Mouse (Mus musculus) right cerebral cortex, postnatal 10 days (tissue): ENCODE data around the gene Rora.

Experiments
- DNase-seq, 2 experiments: peaks; one replicate each; pipeline ENCODE4 v3.0.0; 2021; ENCODE audit warnings: low spot score in 2 of 2

Rora gene

GRCm38 (mm10) chr9:68759324-68759723, 105.7 kb downstream of the Rora start:
- no peak for DNase-seq

DNA sequence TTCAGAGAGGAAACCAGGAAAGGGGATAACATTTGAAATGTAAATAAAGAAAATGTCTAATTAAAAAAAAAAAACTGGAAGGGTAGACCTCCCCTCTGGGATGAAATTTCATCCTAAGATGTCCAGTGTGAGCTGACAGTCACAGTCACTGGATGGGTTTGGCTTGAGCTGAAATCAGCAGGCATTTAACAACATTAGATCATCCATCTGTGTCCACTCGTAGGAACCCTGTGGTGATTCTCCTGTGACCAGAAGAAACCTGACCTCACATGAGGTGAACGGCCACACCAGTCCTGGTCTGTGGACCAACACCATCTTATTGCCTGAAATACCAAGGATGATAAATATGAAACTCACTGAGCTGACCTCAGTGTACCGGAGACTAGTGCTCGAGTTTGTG, 106.7 kb downstream of the Rora start:
- no peak for DNase-seq

DNA sequence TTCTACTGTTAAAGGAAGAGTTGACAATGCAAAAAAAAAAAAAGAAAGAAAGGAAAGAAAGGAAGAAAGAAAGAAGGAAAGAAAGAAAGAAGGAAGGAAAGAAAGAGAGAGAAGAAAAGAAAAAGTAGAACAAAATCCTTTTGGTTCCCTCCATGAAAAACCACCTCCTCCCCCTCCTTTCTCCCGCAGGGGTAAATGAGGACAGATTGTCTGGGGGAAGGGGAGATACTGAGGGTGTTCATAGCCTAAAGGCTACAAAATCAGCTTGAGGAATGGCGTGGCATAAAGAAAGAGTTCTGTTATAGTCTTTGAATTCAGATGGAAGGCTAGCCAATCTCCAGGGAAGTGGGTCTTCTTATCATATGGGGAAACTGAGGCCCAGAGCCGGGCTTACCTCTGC, 107.3 kb downstream of the Rora start:
- no peak for DNase-seq

- DNase-seq: no peak
Observed at GRCm38 (mm10) chr9:68761672-68762071, 108.1 kb downstream of the Rora start.

DNA sequence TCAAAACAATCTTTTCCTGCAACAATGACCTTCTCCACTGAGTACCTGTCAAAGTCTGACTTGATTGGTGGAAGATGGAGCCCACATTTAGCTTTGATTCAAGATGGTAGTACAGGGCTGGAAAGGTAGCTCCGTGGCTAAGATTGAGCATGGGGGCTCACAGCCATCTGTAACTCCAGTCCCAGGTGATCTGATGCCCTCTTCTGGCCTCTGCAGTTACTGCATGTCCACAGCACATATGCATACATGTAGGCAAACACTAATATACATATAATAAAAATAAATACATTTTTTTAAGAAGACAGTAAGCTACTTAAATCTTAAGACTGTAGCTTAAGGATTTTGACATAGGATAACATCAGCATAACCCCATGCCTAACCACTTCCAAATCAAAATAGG, 112.0 kb downstream of the Rora start:
- peak in 1 of 2 experiments; percentile 52 for DNase-seq

DNA sequence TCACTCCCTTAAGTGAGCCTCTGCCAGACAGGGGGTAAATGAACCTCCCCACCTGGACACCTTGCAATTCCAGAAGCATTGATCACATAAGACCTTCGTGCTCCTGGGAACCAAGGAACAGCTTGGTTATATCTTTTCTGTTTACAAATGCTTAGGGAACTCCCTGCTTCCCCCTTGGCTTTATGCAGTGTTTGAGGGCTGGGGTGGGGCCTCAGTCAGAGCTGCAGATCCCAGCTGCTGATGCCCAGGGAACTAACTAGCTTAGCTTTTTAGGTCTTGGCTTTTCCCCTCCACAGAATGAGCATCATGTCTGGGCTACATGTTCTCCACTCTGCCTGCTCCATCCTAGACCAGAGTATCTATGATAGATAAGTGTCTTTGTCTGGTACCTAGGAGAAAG, 116.1 kb downstream of the Rora start:
- DNase-seq: no peak

DNA sequence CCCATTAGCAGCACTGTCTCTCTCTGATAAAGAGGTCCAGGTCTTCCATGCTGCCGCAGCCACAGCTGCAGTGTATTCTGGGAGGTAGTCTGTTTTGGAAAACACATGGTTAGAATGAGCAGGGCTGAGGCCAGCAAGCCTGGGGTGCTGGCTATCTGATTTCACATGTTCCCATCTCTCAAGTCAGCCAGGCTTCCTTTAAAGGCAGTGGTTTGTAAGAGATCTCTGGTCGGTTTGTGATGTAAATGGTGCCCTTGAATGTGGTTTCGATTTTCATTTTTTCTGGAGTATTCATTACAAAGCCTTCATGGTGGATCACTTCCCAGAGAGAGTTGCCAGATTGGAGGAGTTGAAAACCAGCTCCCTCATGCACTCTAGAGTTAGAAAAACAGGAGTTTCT, 117.8 kb downstream of the Rora start:
- DNase-seq: no peak

DNA sequence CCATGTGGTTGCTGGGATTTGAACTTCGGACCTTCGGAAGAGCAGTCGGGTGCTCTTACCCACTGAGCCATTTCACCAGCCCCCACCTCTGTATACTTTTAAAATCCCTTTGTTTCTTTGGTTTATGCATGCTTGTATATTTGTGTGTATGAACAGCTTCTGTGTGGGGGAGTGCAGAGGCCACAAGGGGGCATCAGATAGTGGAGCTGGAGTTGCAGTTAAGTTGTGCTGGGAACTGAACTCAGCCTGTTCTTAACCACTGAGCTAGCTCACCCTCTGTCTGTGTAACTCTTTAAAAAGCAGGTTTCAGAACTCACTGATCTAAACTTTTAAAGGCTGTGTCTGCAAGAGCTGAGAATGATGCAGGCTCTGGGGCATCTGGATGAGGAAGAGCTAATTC, 120.2 kb downstream of the Rora start:
- no peak for DNase-seq

DNA sequence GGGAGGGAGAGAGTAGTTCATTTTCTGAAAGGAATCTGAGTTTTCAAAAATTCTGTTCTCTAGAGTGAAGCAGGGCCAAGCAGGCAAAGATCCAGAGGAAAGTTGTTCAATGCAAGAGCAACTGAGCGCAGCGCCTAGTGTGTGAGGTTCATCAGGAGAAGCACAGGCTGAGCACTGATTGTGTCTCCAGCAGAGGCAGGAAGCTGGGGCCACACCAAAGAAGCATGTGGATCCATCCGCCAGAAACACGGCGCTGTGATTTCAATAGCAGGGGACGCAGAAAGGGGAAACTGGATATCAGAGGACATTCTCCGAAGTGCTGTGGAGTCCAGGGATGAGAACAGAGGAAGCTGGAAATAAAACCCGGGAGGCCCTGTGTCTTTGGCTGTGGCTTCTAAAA, 128.4 kb downstream of the Rora start:
- DNase-seq: peak in 1 of 2 experiments; percentile 35

- DNase-seq: no peak
Observed at GRCm38 (mm10) chr9:68782604-68783003, 129.0 kb downstream of the Rora start.

GRCm38 (mm10) chr9:68783246-68783645, 129.7 kb downstream of the Rora start:
- DNase-seq: no peak

- DNase-seq: no peak
Observed at GRCm38 (mm10) chr9:68786614-68787293, 133.2 kb downstream of the Rora start.

DNA sequence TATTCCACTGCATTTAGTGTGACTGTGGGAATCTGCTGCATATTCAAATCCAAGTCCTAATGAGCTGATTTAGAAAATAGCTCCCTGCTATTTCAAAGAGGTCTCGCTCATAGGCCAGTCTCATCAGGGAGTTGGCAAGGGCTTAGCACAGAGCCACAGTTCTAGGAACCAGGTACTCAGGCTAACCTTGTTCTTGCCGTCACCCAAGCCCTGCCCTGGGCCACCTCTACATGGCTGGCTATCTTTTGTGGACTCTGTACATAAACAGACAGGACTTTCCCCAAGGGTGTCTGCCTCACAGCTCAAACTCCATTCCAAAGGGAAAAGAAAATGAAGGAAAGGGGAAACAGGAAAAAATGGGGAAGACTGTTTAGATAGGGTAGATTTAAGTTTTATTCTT, 134.1 kb downstream of the Rora start:
- no peak for DNase-seq

- no peak for DNase-seq
Observed at GRCm38 (mm10) chr9:68790922-68791321, 137.3 kb downstream of the Rora start.

DNA sequence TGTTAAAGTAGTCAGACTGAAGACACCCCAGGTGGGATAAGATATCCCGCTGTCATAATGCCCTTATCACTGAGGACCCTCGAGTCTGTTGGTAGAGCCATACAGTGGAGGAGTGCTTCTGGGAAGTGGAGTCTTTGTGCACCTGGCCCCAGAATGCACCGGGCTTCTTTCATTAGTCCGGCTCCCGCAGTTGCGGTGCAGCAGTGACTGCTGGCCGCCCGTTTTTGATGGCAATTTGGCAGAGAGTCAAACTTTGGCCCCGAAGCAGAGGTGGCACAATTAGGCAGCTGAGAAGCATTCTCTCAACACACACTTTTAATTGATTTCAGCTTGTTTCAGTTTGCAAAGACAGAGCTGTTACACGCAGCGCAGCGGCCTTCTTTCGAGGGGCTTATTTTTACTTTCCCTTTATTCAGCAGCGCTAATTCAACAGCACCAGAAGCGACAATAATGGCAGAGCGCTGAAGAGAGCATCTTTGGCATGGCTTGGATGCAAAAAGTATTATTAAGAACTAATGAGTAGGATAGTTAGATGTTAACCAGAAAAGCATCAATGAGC, 138.5 kb downstream of the Rora start:
- peak; percentile 47 to 54 for DNase-seq

DNA sequence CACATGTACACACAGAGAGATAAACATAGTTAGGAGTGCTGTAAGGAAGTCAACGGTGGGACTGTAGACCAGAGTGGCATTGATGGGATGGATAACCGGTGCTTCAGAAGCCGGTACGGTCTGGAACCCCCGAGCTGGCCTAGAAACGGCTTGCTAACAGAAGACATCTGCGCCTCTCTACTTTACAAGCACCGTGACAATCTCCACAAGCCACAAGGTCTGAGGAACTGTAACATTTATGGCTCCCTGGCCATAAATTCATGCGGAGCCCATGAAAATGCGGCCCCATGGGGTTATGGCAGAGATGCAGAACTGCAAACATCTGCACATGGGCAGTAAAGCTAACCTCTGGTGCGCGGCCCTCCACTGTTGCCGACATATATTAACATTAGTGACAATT, 141.7 kb downstream of the Rora start:
- DNase-seq: no peak

DNA sequence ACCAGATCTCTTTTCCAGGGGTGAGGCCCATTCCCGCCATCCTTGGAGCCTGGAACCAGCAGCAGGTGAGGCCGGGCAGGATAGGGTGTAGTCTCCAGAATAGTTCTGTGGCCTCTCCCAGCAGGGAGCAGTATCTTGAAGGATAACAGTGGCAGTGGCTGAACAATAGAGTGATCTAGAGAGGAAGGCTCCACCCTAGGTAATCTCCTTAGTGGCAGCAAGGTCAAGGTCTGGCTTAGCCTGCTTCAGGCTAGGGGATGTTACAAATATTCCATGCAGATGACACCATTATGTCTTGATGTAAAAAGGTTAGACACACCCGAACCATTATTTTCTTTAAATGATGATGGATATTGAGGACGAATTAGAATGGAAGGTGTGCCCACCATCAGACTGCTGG, 144.6 kb downstream of the Rora start:
- no peak for DNase-seq

- peak; percentile 50 to 78 for DNase-seq
Observed at GRCm38 (mm10) chr9:68799065-68799464, 145.5 kb downstream of the Rora start.

DNA sequence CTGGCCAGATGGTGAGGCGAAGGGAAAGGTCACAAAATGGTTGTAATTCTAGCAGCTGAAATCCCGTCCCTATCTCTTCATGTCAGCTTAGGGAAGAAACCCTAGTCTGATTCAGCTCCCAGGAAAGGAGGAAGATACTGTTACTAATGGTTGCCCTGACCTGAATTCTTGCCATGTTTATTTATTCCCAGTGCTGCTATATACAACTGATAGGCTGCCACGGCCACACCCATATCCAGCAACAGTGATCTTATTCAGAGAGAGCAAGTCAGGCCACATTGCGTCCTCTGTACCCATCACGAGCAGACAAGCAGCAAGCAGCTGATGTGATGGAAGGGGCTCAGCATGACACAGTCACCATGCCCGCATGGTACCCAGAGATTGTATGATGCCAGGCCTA, 150.6 kb downstream of the Rora start:
- no peak for DNase-seq

DNA sequence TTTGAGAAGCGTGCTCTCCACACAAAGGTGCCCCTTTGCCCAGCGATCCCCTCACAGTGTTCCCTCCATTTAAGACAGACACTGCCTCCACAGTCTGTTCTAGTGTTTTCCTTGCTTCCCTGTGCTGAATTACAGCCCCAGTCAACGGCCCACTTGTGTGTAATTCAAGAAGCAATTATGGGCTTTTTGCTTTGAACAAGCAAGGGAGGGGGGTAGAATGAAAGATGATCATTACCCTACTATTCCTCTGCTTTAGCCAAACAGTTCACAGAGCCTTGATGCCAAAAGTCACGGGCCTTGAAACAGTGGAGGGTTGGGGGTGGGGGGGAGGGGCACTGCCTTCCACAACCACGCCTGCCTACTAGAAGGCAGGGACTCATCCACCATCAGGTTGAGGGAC, 152.2 kb downstream of the Rora start:
- DNase-seq: no peak

DNA sequence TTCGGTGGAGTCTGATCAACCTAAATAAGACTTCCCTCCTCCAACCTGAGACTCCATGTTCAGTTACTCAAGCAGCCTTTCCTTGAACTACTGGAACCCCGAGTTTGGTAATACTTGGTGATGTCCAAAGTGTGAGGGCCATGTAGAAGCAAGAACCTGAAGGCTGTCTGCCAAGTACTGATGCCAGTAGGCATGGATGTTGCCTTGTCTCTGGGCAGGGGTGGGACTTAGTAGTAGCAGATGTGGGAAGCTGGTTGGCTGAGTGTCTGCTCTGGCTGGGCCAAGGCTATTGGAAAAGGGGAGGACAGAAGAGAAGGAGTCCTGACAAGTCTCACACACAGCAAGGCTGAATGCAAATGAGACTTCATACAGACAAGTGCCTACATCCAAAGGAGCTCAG, 154.1 kb downstream of the Rora start:
- DNase-seq: no peak

DNA sequence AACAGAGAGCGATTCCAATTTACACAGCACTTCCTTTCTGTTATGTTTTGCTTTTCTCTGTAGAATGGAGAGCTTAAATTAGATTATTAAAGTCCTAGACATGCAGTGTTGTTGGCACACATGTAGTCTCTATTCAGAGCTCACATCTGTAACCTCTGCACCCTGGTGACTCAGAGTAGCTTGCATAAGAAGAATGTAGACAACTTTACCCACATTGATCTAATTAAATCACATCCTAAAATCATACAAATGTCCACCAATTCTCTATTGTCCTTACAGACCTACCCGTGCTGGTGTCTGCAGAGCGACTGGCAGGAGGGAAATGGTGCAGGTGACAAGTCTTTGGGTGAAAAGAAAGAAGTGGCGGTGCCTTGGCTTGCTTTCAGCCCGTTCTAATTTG, 155.9 kb downstream of the Rora start:
- DNase-seq: no peak

GRCm38 (mm10) chr9:68814723-68815122, 161.1 kb downstream of the Rora start:
- DNase-seq: no peak

DNA sequence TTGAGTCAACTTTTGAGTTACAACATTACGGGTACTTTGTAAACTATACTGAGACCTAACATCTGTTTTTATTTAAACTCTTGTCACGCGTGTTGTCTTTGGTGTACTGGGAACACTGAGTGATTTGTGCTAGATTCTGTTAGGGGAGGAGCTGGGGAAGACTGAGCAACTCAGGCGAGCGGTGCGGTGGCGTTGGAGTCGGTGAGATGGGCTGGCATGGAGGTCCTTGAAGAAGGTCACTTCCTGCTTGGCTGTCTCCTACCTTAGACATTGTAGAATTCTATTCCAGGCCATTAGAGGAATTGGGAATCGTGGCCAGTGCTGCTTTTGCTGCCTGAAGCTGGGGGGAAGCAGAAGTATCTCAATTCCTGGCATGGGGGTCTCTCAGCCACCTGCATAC, 162.3 kb downstream of the Rora start:
- no peak for DNase-seq
